ENCODE assay signal across 11 mouse cellular contexts in the genomic region with DNA sequence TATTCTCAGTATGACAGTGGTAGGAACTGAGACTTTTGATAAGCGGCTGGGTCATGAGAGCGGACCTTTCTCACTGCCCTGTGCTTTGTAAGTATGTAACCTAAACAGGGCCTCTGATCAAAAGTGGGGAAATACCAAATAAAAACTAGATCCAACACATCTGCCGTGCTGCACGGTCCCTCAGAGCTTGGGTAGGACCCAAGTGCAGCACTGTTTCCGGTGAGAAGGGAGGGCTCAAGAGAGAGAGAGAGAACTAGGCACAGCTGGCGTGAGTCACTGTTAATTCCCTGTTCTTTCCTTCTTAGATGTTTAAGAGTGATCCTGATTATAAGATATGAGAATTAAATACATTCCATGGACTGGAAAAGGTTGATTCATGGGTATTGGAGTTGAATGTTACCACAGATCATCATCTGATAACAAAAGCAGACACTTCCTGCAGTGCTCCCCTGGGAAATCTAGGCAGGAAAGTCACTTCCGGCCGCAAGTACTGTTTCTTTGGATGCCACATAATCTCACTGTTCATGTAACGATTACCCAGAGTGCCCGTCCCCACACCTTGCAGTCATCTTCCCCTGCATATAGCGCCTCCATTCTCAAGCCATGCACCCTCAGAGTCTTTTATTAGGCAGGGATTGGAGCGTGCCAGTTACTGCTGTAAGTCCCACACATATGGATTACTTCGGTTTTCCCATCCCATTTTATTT.
DNase-seq lines count a peak whose midpoint lies in the region.
"Had no signal": no experiment of that assay in that cellular context is flagged by ENCODE, and none has a peak within 500 bp of the region (broad histone marks: within the 10 kb centered on the region; RNA-seq: fewer than 3 reads in every experiment).

No protein-coding gene starts in this region.

- DNase-seq in heart, adult 18-20 months = peak; percentile 25 to 45
- no peak for DNase-seq in heart, postnatal 25 days (ENCODE audit: low spot score)
- DNase-seq in B cell, adult 2 months = peak; percentile 18 to 27
- peak; percentile 4 for DNase-seq in kidney, adult 18-20 months
- peak; percentile 33 for DNase-seq in lung, postnatal 10 days
- DNase-seq in limb, embryonic 10.5 days (ENCODE audit: low spot score) = no peak
- DNase-seq in retina, postnatal 1 day = no peak
- no peak for DNase-seq in c-Kit-positive CD71-positive TER-119-positive erythroid progenitor cells, embryonic 14.5 days (ENCODE audit: low spot score)

- H3K4me1 ChIP-seq in limb, embryonic 10.5 days = peaks cover 15% of the 10 kb centered on the region
- H3K4me1 ChIP-seq: forebrain, embryonic 12.5 days; midbrain, embryonic 13.5 days had no signal

- no peaks in the 10 kb centered on the region for H3K36me3 ChIP-seq in limb, embryonic 10.5 days
- H3K36me3 ChIP-seq: forebrain, embryonic 12.5 days; hindbrain, embryonic 13.5 days; midbrain, embryonic 13.5 days had no signal

- 82% methylated on average over 13 of the region's 13 CpGs for WGBS in limb, embryonic 10.5 days

- H3K27me3 ChIP-seq in limb, embryonic 10.5 days (ENCODE audit: low read depth, poor library complexity, severe bottlenecking) = no peaks in the 10 kb centered on the region
- H3K27me3 ChIP-seq: hindbrain, embryonic 13.5 days; midbrain, embryonic 13.5 days had no signal

- no peak overlapping the region for H3K4me3 ChIP-seq in limb, embryonic 10.5 days
- H3K4me3 ChIP-seq: forebrain, embryonic 12.5 days; hindbrain, embryonic 13.5 days; midbrain, embryonic 13.5 days had no signal

- H3K9me3 ChIP-seq in limb, embryonic 10.5 days (replicated peaks) = no peaks in the 10 kb centered on the region
- H3K9me3 ChIP-seq: forebrain, embryonic 12.5 days; hindbrain, embryonic 13.5 days; midbrain, embryonic 13.5 days had no signal

- intact Hi-C loops in heart, postnatal 25 days (cut with DNase I) = no loop called here

- H3K27ac ChIP-seq in limb, embryonic 10.5 days = no peak overlapping the region
- H3K27ac ChIP-seq: forebrain, embryonic 12.5 days; hindbrain, embryonic 13.5 days; midbrain, embryonic 13.5 days had no signal

Comparison
In these comparisons a context has a peak if more than half of its experiments do, and no peak if none do; other contexts are left out.
1. DNase-seq: peak in heart, adult 18-20 months (2 of 2), B cell, adult 2 months (2 of 2), kidney, adult 18-20 months (single experiment) and lung, postnatal 10 days (single experiment); none in heart, postnatal 25 days (single experiment), limb, embryonic 10.5 days (single experiment), retina, postnatal 1 day (single experiment) and c-Kit-positive CD71-positive TER-119-positive erythroid progenitor cells, embryonic 14.5 days (single experiment).